Mouse (Mus musculus) heart, adult 2 months (tissue): ENCODE data around the gene Supt5.

Experiments used
- CTCF ChIP-seq: fragments of 200-600 bp; IDR thresholded peaks from 2 replicates; pipeline ENCODE4 v1.8.1; 2022; ENCODE audit warnings: antibody characterized with exemption, mild to moderate bottlenecking, moderate library complexity
- EP300 ChIP-seq: fragments of 200-500 bp; IDR thresholded peaks from 2 replicates; pipeline ENCODE4 v1.6.1; 2011; ENCODE audit warnings: low read depth, low read length, control low read depth; ENCODE audit not compliant: insufficient read depth

GRCm38 (mm10) chr7:28298837-28299625 is 39.5 kb downstream of the Supt5 start:
- TF ChIP-seq CTCF: peak; percentile 63
- no peak for TF ChIP-seq EP300
